Mouse (Mus musculus) G1E (cell line): ENCODE results near the gene Rasd1.

Experiments used
- CTCF ChIP-seq: IDR thresholded peaks from 2 replicates; pipeline ENCODE4 v1.5.1; 2012; ENCODE audit warnings: low read depth, low read length, inconsistent platforms, mixed read lengths
- POLR2AphosphoS5 ChIP-seq: IDR thresholded peaks from 2 replicates; pipeline ENCODE4 v1.6.1; 2012; ENCODE audit warnings: low read depth, low read length, inconsistent platforms; ENCODE audit not compliant: insufficient replicate concordance

DNA sequence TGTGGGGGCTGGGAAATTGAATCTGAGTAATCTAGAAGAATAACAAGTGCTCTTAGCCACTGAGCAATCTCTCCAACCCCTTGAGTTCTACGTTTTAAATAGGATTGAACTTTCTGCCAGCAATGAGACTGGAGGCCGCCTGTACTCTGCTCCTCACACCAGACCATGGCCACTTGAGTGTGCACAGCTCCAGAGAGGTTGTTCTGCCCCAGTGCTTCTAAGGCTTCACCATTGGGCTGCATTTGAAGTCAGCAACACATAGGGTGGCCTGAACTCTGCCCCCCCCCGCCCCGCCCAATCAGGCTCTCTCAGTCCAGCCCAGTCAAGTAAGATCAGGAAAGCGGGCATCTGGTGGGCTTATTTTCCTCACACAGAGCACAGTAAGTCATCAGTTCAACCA lies 13.1 kb upstream of the Rasd1 start:
- TF ChIP-seq CTCF: no peak
- TF ChIP-seq POLR2AphosphoS5: no peak
